Mouse (Mus musculus): ENCODE measurements around the gene Rgs6. TPM values are rescaled to one million over a fixed set of nuclear protein-coding genes. Genes with fewer than 3 reads are reported as not detected.
A peak's percentile ranks its signal among the peaks of the same experiment; 100 is the strongest.

Rgs6 gene
- total RNA-seq, 2 experiments from 2014 or later: 80.0 to 83.2 TPM

GRCm38 (mm10) chr12:83050514-83050913 lies 462.4 kb downstream of the Rgs6 start:
- Histone ChIP-seq H3K27ac (no peak overlapping the region), H3K4me3 (no peak overlapping the region)
- intact Hi-C loops (cut with DNase I): no loop called here
- DNase-seq (ENCODE audit: extremely low spot score in 1 of 2, low spot score in 2 of 2): no peak
- no peak for TF ChIP-seq CTCF (IDR thresholded peaks at IDR 0.05)

GRCm38 (mm10) chr12:83052391-83052790 lies 464.3 kb downstream of the Rgs6 start:
- H3K27ac ChIP-seq: no peak overlapping the region
- no peak overlapping the region for H3K4me3 ChIP-seq
- DNase-seq (ENCODE audit: extremely low spot score in 1 of 2, low spot score in 2 of 2): no peak
- no peak for TF ChIP-seq CTCF (IDR thresholded peaks at IDR 0.05)
- intact Hi-C loops (cut with DNase I): no loop called here

GRCm38 (mm10) chr12:83055690-83056089 lies 467.6 kb downstream of the Rgs6 start:
- no peak for DNase-seq (ENCODE audit: extremely low spot score in 1 of 2, low spot score in 2 of 2)
- TF ChIP-seq CTCF (IDR thresholded peaks at IDR 0.05): no peak; the same call in 1 of the 2 replicates
- H3K27ac ChIP-seq: no peak overlapping the region
- H3K4me3 ChIP-seq: no peak overlapping the region
- intact Hi-C loops (cut with DNase I): no loop called here

DNA sequence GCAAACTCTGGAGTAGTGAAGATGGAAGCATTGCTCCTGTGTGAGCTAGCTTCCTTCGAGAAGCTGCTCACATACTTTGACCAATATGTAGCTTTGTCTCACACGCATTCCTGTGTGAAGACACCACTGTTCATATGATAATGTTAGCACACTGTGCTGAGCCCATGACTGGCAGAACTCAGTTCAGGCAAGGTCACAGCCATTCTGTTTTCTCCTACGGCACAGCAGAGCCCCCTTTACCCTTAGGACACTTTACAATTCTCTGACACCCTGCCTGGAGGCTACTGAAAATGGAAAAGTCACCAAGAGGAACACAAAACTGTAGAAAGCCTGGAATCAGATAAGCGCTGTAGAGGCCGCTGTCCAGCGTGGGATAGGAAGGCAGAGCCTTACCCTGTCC lies 478.3 kb downstream of the Rgs6 start:
- Histone ChIP-seq H3K4me3 (no peak overlapping the region), H3K27ac (no peak overlapping the region)
- intact Hi-C loops (cut with DNase I): no loop called here
- DNase-seq (ENCODE audit: extremely low spot score in 1 of 2, low spot score in 2 of 2): no peak
- TF ChIP-seq CTCF (IDR thresholded peaks at IDR 0.05): no peak

- H3K4me3 ChIP-seq: no peak overlapping the region
- no peak overlapping the region for H3K27ac ChIP-seq
- intact Hi-C loops (cut with DNase I): no loop called here
- no peak for DNase-seq (ENCODE audit: extremely low spot score in 1 of 2, low spot score in 2 of 2)
- TF ChIP-seq CTCF (IDR thresholded peaks at IDR 0.05): no peak
These were observed 482.8 kb downstream of the Rgs6 start for GRCm38 (mm10) chr12:83070848-83071247.

- Histone ChIP-seq H3K4me3 (no peak overlapping the region), H3K27ac (no peak overlapping the region)
- intact Hi-C loops (cut with DNase I): no loop called here
- TF ChIP-seq CTCF (IDR thresholded peaks at IDR 0.05): peak; percentile 52
- DNase-seq (ENCODE audit: extremely low spot score in 1 of 2, low spot score in 2 of 2): no peak
These were observed 484.2 kb downstream of the Rgs6 start for GRCm38 (mm10) chr12:83072181-83072887.

- no peak for TF ChIP-seq CTCF (IDR thresholded peaks at IDR 0.05)
- Histone ChIP-seq H3K27ac (no peak overlapping the region), H3K4me3 (no peak overlapping the region)
- no peak for DNase-seq (ENCODE audit: extremely low spot score in 1 of 2, low spot score in 2 of 2)
- intact Hi-C loops (cut with DNase I): no loop called here
These were observed 485.1 kb downstream of the Rgs6 start for GRCm38 (mm10) chr12:83072951-83073878.

DNA sequence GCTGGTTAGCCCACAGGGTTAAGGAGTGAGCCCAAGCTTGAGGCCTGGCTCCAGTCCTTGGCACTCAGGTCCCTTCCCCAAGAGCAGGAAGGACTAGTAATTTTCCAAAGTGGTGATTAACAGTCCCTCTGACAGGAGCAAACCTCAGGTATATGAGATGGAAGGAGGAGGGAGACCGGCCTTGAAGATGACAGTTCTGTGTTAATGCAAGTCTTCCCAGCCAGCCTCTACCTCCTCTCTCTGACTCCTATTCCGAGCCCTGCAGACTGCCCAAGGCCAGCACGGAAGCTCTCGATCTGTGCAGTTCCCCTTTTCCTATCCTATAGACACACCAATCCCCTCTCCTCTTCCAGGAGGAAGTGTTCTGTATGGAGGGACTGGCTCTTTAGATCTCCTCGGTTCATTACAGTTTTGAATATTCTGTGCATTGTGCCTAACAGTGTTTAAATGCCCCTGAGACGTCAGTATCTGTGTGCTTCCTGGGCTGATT lies 485.8 kb downstream of the Rgs6 start:
- TF ChIP-seq CTCF (IDR thresholded peaks at IDR 0.05): no peak
- Histone ChIP-seq H3K4me3 (no peak overlapping the region), H3K27ac (no peak overlapping the region)
- intact Hi-C loops (cut with DNase I): no loop called here
- no peak for DNase-seq (ENCODE audit: extremely low spot score in 1 of 2, low spot score in 2 of 2)

DNA sequence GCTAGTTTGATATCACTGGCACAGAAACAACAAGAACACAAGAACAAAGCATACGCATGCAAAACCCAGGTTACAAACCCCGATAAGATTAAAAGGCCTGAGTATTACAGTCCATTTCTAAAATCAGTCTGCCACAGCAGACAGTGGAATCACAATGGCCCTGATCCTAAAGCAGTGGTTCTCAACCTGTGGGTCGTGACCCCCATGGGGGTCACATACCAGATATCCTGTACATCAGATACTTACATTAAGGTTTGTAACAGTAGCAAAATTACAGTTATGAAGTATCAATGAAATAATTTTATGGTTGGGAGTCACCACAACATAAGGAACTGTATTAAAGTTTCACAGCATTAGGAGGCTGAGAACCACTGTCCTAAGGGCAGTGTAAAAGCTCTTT lies 488.1 kb downstream of the Rgs6 start:
- Histone ChIP-seq H3K27ac (no peak overlapping the region), H3K4me3 (no peak overlapping the region)
- no peak for TF ChIP-seq CTCF (IDR thresholded peaks at IDR 0.05)
- DNase-seq (ENCODE audit: extremely low spot score in 1 of 2, low spot score in 2 of 2): no peak
- intact Hi-C loops (cut with DNase I): no loop called here

DNA sequence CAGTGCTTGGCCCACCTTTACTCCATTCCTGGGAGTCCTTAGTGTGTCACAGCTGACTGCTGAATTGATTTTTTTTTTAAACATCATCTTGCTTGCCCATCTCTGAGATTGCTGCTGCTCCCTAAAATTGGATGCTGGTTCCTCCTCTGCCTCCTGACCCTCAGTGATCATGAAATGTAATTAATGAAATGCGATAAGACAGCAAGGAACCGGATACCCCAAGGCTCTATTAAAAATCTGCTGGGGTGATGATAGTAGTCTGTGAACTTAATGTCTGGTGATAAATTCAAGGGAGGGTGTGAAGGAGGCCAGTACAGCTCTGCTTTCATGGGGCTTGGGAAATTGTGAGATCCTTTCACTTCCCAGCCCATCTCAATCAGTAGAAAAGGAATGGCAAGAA lies 489.4 kb downstream of the Rgs6 start:
- no peak overlapping the region for H3K27ac ChIP-seq
- no peak for DNase-seq (ENCODE audit: extremely low spot score in 1 of 2, low spot score in 2 of 2)
- no peak for TF ChIP-seq CTCF (IDR thresholded peaks at IDR 0.05)
- H3K4me3 ChIP-seq: no peak overlapping the region
- intact Hi-C loops (cut with DNase I): no loop called here

- Histone ChIP-seq H3K27ac (no peak overlapping the region), H3K4me3 (no peak overlapping the region)
- intact Hi-C loops (cut with DNase I): no loop called here
- no peak for TF ChIP-seq CTCF (IDR thresholded peaks at IDR 0.05)
- DNase-seq (ENCODE audit: extremely low spot score in 1 of 2, low spot score in 2 of 2): no peak
These were observed 495.3 kb downstream of the Rgs6 start for GRCm38 (mm10) chr12:83083427-83083826.

DNA sequence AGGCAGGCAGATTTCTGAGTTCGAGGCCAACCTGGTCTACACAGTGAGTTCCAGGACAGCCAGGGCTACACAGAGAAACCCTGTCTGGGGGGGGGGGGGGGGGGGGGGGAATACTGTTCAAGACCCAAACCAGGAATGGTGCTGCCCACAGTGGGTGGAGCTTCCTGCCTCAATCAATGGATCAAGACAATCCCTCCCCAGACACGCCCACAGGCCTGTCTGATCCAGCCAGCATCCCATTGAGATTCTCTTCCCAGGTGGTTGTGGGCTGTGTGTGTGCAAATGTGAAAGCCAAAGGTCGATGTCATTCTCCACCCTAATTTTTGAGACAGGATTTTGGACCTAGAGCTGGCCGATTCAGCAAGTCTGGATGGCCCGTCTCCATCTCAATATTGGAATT lies 496.5 kb downstream of the Rgs6 start:
- no peak for TF ChIP-seq CTCF (IDR thresholded peaks at IDR 0.05)
- intact Hi-C loops (cut with DNase I): no loop called here
- no peak for DNase-seq (ENCODE audit: extremely low spot score in 1 of 2, low spot score in 2 of 2)
- H3K27ac ChIP-seq: no peak overlapping the region
- no peak overlapping the region for H3K4me3 ChIP-seq

Measured in left cerebral cortex, adult 2 months (tissue).